Mouse (Mus musculus) forebrain, embryonic 13.5 days (tissue): ENCODE results near the gene Gm20388. TPM values are rescaled to one million over a fixed set of nuclear protein-coding genes. Genes with fewer than 3 reads are reported as not detected.
A peak's percentile ranks its signal among the peaks of the same experiment; 100 is the strongest.

Experiments
- ATAC-seq: fragments of 200-750 bp; cut with Nextera tagmentation; 2 replicates; pipeline ENCODE4 v1.8.0; 2017
- H3K27ac ChIP-seq: fragments of 300-500 bp; sonication (generic); 2 replicates; pipeline ENCODE4 v1.5.1; 2015; ENCODE audit warnings: inconsistent platforms, mild to moderate bottlenecking, moderate library complexity
- H3K27me3 ChIP-seq: fragments of 300-500 bp; sonication (generic); 2 replicates; pipeline ENCODE4 v1.6.1; 2015; ENCODE audit warnings: mild to moderate bottlenecking, inconsistent platforms
- H3K36me3 ChIP-seq: fragments of 300-500 bp; sonication (generic); 2 replicates; pipeline ENCODE4 v1.6.1; 2015; ENCODE audit warnings: mild to moderate bottlenecking, inconsistent platforms; ENCODE audit not compliant: poor library complexity, severe bottlenecking
- H3K4me1 ChIP-seq: fragments of 300-500 bp; sonication (generic); 2 replicates; pipeline ENCODE4 v1.6.1; 2015; ENCODE audit warnings: inconsistent platforms
- H3K4me2 ChIP-seq: fragments of 300-500 bp; sonication (generic); 2 replicates; pipeline ENCODE4 v1.6.1; 2015; ENCODE audit warnings: inconsistent platforms, mild to moderate bottlenecking, moderate library complexity
- H3K4me3 ChIP-seq: fragments of 300-500 bp; sonication (generic); 2 replicates; pipeline ENCODE4 v1.5.1; 2015; ENCODE audit warnings: mild to moderate bottlenecking, inconsistent platforms
- H3K9ac ChIP-seq: fragments of 300-500 bp; sonication (generic); 2 replicates; pipeline ENCODE4 v1.6.1; 2015; ENCODE audit warnings: mild to moderate bottlenecking, inconsistent platforms
- H3K9me3 ChIP-seq: fragments of 300-500 bp; sonication (generic); replicated peaks from 2 replicates; pipeline ENCODE4 v1.6.1; 2016; ENCODE audit warnings: inconsistent platforms
- WGBS: fragments of 180-500 bp; shearing (Covaris S2); methylation state at CpG from one replicate; pipeline ENCODE4 v1.1.7; 2015; 5-methylcytosine and 5-hydroxymethylcytosine counted together
- polyA plus RNA-seq: library from polyadenylated mRNA; unstranded; fragments of >200 nt; fragmentation: Nextera tagmentation; extraction: Ambion mirVana; gene quantifications from 2 replicates; pipeline ENCODE4 v1.2.1, GENCODE M21; 2015

The Gm20388 gene
- polyA plus RNA-seq, 1 experiment from 2014 or later: 5.6 TPM

DNA sequence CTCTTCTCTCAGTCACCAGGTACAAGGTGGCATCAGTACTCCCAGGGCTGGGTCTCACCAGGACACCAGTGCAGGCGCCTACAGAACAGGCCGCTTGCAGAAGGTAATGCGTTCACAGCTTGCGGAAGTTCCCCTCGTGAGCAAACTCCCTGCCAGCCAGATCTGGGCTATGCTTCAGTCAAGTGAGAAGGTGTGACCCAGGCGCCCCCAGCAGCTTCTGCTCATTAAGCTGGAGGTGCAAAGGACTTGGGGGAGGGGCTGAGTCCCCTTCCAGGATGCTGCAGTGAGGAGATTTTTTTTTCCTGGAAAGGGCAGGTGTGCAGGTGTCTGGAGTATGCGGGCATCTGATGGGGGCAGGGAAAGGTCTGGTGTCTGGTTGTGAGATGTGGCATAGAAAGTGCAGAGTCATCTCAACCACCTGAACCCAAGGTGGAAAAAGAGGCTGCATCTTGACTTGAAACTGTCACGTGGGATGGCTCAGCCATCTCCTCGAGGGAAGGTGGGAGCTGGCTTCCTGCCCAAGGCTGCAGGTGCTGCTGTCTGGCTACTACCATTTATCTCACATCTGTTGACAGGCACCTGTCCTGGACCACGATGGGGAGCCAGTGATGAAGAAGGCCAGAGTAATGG lies 2861.9 kb downstream of the Gm20388 start:
- Histone ChIP-seq H3K36me3 (no peaks in the 10 kb centered on the region), H3K27me3 (peaks cover 14% of the 10 kb centered on the region), H3K4me1 (peaks cover 38% of the 10 kb centered on the region), H3K4me2 (no peak overlapping the region), H3K27ac (no peak overlapping the region), H3K9ac (no peak overlapping the region), H3K4me3 (no peak overlapping the region), H3K9me3 (no peaks in the 10 kb centered on the region)
- WGBS: 32% methylated on average over 10 of the region's 10 CpGs
- no peak for ATAC-seq

DNA sequence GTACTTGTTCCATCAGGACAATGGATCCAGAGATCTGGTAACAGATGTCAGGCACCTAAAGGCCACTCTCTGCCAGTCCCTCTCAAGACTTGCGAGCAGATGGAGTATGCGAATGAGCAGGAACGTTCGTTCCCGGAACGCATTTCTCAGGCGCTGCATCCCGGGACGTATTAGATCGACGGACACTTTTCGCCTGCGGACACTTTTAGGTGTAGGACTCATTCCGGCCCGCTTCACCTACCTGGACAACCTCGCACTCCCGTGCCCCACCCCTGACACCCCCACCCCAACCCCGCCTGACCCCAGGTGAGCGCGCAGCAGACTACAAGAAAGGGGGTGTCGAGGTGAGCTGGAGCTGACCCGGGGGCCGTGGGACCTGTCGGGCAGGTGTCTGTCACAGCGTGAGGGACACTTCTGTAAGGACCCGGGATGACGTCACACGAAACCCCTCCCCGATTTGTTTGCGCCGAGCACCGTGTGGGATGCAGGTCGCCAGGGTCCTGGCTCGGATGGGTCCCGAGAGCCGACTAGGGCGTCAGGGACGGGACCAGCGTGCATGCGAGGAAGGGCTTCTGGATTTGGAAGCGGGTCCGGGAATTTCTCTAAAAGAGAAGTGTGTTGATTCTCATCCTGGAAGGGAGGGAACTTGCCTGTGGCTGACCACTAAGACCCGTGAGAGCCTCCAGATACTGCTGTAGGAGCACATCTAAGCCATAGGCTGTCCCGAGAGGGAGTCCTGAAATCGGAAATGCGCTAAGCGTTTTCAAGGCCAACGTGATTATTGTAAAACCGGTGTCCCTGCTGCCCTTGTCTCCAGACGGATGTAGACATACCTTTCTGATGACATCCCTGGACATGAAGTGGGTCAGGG lies 2864.9 kb downstream of the Gm20388 start, which contains the start of gene Acsf3:
TSS of gene Acsf3 (plus strand) at position 202 of the 871 bp plus-strand sequence.
- H3K27me3 ChIP-seq: peaks cover 14% of the 10 kb centered on the region
- H3K9ac ChIP-seq: peak within 1 kb of the TSS; percentile 86
- 1% methylated on average over 50 of the region's 50 CpGs for WGBS
- H3K4me2 ChIP-seq: peak within 1 kb of the TSS; percentile 85
- H3K27ac ChIP-seq: peak within 1 kb of the TSS; percentile 19; the same call in 1 of the 2 replicates
- peaks cover 23% of the 10 kb centered on the region for H3K4me1 ChIP-seq
- peak; percentile 82 for ATAC-seq
- no peaks in the 10 kb centered on the region for H3K9me3 ChIP-seq
- peaks cover 7% of the 10 kb centered on the region for H3K36me3 ChIP-seq
- peak within 1 kb of the TSS; percentile 73 for H3K4me3 ChIP-seq

DNA sequence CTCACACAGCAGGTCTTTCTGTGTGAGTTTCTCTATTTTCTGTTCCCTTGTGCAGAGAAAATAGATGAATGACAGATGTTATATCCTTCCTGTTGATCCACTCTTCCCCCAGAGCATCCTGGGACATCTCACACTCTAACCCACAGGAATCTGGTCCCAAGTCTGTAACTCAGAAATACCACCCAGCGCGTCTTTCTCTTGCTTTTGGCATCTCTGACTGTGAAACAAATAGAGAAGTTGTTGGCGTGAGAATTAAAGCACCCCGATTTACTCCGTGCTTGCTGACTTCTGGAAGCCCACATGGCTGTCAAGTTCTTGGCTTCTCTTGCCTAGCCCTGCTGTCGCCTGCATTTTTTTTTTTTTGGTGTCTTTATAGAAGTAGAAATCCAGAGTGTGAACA lies 2867.1 kb downstream of the Gm20388 start:
- WGBS: 90% methylated on average over 6 of the region's 6 CpGs
- no peak for ATAC-seq

DNA sequence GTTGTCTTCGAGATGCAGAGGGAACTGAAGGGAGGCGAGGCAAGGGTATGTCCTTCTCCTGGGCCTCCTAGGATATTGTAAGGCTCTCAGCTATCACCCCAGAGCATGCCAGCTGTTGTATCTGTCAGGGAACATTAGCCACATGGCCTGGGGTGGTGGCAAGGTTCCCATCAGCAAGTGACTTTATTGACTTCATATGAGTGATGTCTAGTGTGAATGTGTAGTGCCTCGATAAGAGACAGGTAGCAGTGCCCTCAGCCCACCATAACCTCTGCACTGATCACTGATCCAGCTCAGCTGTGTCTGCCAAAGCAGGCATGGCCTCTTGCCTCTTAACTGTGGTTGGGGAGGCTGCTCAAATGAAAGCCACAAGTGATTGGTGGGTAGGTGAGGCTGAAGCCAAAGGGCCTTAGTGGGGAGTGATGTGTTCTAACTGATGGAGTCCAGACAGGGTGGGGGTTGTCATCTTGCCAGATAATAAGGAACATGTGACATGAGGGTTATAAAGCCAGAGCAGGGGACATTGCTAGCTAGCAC lies 2868.1 kb downstream of the Gm20388 start:
- no peak overlapping the region for H3K27ac ChIP-seq
- H3K9me3 ChIP-seq: no peaks in the 10 kb centered on the region
- no peak overlapping the region for H3K4me3 ChIP-seq
- H3K9ac ChIP-seq: 0 out of 2 replicates have a peak overlapping the region, but pooled peaks have one; percentile 5
- no peak for ATAC-seq
- peaks cover 36% of the 10 kb centered on the region for H3K36me3 ChIP-seq
- H3K4me1 ChIP-seq: peaks cover 14% of the 10 kb centered on the region
- 94% methylated on average over 3 of the region's 3 CpGs for WGBS
- peaks cover 9% of the 10 kb centered on the region for H3K27me3 ChIP-seq
- H3K4me2 ChIP-seq: no peak overlapping the region

More for the DNA sequence above, 2867.1 kb downstream of the Gm20388 start:
- Histone ChIP-seq H3K4me2 (no peak overlapping the region), H3K36me3 (peaks cover 29% of the 10 kb centered on the region), H3K9me3 (no peaks in the 10 kb centered on the region), H3K9ac (no peak overlapping the region), H3K27ac (no peak overlapping the region), H3K27me3 (peaks cover 9% of the 10 kb centered on the region), H3K4me1 (peaks cover 16% of the 10 kb centered on the region), H3K4me3 (no peak overlapping the region)

DNA sequence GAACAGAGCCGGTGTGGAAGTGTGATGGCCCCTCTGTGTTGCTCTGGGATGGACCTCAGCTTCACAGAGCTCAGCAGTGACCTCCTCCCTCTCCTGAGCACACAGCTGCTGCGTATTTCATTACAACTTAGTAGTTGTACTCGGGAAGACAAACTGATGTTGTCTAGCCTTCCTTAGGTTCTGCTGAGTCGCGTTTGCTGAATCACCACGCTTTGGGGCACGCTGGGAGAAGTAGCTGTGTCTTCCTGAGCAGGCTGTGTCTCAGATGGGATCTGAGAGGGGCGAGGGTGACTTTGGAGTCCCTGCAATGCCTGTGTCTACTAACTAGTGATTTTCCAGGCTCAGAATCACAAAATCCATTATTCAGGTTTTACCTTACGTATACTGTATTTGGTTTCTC lies 2868.6 kb downstream of the Gm20388 start:
- peaks cover 14% of the 10 kb centered on the region for H3K4me1 ChIP-seq
- H3K9me3 ChIP-seq: no peaks in the 10 kb centered on the region
- H3K4me3 ChIP-seq: no peak overlapping the region
- ATAC-seq: no peak
- 0 out of 2 replicates have a peak overlapping the region, but pooled peaks have one; percentile 5 for H3K9ac ChIP-seq
- H3K4me2 ChIP-seq: no peak overlapping the region
- H3K27me3 ChIP-seq: peaks cover 6% of the 10 kb centered on the region
- H3K27ac ChIP-seq: no peak overlapping the region
- H3K36me3 ChIP-seq: peaks cover 41% of the 10 kb centered on the region
- 80% methylated on average over 9 of the region's 9 CpGs for WGBS

DNA sequence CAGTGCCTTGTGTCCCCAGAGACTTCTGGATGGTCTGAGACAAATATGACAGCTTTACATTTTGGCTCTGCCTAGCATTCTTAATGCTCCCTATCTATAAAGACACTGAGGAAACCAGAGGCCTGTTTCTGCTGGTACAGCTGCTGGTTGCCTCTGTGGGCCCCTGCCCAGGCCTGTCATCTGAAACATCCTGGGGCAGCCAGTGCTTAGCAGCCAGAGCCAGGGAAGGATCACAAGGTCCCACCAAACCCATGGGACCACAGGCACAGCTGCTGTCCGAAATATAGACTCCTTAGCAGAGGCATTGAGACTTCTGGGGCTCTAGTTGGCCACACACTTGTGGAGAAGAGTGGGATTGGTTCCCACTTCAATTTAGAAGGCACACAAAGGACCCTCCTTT lies 2874.1 kb downstream of the Gm20388 start:
- no peak overlapping the region for H3K4me3 ChIP-seq
- H3K4me1 ChIP-seq: no peaks in the 10 kb centered on the region
- peaks cover 82% of the 10 kb centered on the region for H3K36me3 ChIP-seq
- WGBS: 82% methylated on average over 1 of the region's 1 CpGs
- H3K9ac ChIP-seq: no peak overlapping the region
- ATAC-seq: no peak
- H3K27ac ChIP-seq: no peak overlapping the region
- no peak overlapping the region for H3K4me2 ChIP-seq
- H3K9me3 ChIP-seq: no peaks in the 10 kb centered on the region
- H3K27me3 ChIP-seq: no peaks in the 10 kb centered on the region

DNA sequence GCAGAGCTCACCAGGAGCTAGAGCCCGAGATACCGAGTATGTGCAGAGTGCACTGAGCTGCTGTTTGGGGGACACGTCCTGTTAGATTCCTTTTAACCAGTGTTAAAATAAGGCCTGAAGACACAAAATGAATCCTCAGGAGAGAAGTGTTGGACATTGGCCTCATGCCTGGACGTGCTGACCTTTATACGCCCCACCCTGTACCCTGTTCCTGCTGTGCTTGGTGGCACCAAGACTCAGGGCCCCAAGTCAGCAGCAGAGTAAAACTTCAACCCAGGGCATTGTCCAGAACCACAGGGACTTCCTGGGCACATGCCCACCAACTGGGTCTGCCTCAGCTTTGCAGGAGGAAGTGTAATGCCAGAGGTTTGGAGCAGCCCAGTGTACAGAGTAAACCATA lies 2879.2 kb downstream of the Gm20388 start:
- Histone ChIP-seq H3K4me1 (peaks cover 17% of the 10 kb centered on the region), H3K27me3 (no peaks in the 10 kb centered on the region), H3K9me3 (no peaks in the 10 kb centered on the region), H3K9ac (no peak overlapping the region), H3K27ac (no peak overlapping the region), H3K4me2 (no peak overlapping the region), H3K4me3 (no peak overlapping the region), H3K36me3 (peaks cover 49% of the 10 kb centered on the region)
- no peak for ATAC-seq
- WGBS: 89% methylated on average over 5 of the region's 5 CpGs

DNA sequence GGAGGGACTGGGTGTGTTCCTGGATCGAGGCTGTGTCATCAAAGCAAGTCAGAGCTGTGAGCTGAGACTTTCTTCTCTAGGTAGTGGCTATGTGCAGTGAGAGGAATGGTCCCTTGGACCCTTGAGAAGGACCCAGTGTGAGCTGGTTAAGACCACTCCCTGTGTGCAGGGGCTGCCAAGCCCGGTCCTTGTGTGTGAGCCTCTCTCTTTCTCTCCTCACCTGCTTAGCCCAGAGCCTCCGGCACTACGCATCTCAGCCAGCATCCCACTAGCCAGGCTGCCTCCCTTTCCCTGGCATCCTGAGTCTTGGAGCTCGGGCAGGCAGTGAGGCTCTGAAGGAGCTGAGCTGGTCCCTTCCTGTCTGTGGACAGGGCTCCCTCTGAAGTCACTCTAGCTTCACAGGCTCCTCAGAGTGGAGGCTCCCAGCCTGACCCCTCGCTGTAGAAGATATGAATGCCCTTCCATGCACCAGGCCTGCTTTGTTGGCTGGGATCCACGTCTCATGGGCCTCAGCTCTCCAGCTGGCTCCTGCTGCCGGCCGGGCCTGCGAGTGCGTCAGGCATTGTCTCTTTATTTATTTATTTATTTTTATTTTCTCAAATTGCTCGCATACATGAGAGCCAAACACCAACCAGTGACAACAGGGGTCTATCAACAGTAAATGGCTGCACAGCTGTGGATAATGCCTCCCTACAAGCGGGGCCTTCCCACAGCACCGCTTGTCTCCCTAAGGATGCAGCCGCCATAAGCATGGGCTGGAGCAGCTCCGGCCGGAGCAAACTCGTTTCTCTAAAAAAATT lies 2882.9 kb downstream of the Gm20388 start:
- Histone ChIP-seq H3K27me3 (no peaks in the 10 kb centered on the region), H3K4me2 (no peak overlapping the region), H3K36me3 (peaks cover 19% of the 10 kb centered on the region; the same call in 1 of the 2 replicates), H3K4me3 (no peak overlapping the region), H3K4me1 (peaks cover 17% of the 10 kb centered on the region), H3K9me3 (no peaks in the 10 kb centered on the region), H3K27ac (peak overlapping the region; percentile 88), H3K9ac (peak overlapping the region; percentile 38; the same call in 1 of the 2 replicates)
- ATAC-seq: peak; percentile 83
- WGBS: 56% methylated on average over 18 of the region's 18 CpGs

DNA sequence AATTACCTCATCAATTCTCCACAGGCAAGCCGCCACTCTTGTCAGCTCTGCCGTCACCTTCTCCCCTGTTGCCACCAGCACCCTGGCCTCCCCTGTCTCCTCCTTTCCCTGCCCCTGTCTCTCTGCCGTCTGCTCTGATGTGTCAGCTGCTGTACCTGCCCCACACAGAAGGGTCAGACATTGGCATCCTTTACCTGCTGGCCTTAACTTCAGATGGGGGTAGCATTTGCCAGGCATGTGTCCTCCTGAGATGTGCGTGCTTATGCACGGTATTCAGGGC lies 2883.5 kb downstream of the Gm20388 start:
- Histone ChIP-seq H3K9ac (no peak overlapping the region), H3K36me3 (peaks cover 14% of the 10 kb centered on the region; the same call in 1 of the 2 replicates), H3K9me3 (no peaks in the 10 kb centered on the region), H3K4me2 (no peak overlapping the region), H3K4me1 (peaks cover 17% of the 10 kb centered on the region), H3K27me3 (no peaks in the 10 kb centered on the region), H3K27ac (peak overlapping the region; percentile 88), H3K4me3 (no peak overlapping the region)
- ATAC-seq: peak; percentile 26; the same call in 1 of the 2 replicates
- 65% methylated on average over 5 of the region's 5 CpGs for WGBS

DNA sequence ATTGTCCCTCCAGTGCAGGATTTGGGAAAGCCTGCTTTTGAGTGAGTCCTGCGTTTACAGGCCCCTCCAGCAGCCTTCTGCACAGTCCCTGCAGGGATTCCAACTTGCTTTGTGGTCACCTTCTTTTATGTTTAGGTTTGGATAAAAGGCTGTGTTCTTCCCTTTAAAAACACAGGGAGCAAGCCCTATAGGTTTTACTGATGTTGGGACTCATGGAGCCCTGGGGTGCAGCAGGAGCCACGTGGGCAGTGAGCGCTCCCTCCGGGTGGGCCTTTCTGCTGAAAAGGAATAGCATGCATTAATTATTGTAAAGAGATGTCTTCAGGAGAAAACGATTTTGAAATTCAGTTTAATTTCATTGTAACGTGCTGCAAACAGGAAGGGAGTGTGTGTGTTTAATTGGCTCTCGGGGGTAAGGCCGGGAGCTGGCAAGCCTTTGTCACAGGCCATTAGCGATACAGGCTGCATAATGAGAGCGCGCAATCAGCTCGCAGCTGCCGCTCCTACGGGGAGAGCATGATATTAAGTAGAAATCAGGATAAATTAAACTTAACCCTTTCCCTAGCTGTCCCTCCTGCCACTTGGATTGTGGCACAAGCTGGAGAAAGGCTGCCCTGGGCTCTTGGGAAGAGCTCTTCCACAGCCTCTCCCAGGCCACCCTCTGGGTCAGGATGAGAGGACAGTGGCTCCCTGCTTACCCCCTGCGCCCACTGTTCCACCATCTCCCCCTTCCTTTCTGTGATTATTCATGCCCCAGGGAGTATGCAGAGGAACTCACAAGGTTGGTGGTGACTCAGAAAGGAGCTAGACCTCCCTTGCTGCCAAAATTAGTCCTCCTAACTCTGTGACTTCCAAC lies 2893.5 kb downstream of the Gm20388 start:
- H3K4me2 ChIP-seq: peak overlapping the region; percentile 47
- H3K9ac ChIP-seq: peak overlapping the region; percentile 24
- no peaks in the 10 kb centered on the region for H3K36me3 ChIP-seq
- H3K9me3 ChIP-seq: no peaks in the 10 kb centered on the region
- no peak overlapping the region; the same call in 1 of the 2 replicates for H3K4me3 ChIP-seq
- ATAC-seq: peak; percentile 93
- peak overlapping the region; percentile 97 for H3K27ac ChIP-seq
- H3K4me1 ChIP-seq: peaks cover 61% of the 10 kb centered on the region
- peaks cover 50% of the 10 kb centered on the region for H3K27me3 ChIP-seq
- WGBS: 1% methylated on average over 15 of the region's 15 CpGs

DNA sequence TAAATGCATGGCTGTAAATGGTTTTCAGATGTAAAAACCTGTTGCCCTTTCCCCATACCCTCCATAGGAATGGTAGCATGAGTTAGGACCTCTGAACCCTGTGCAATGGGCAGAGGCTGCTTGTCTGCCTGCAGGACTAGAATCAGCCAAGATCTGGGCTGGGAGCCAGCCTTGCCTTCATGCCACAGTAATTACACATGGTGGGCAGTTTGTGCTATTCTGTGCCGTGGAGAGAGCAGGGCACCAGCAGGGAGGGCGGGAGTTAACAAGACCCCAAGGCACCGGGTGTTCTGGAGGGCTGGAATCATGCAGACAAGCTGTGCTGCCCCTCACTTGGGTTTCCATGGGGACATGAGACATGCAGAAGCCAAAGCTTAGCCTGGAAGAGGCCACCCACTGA lies 2894.7 kb downstream of the Gm20388 start:
- Histone ChIP-seq H3K4me2 (peak overlapping the region; percentile 47), H3K27ac (peak overlapping the region; percentile 97), H3K36me3 (no peaks in the 10 kb centered on the region), H3K9ac (no peak overlapping the region), H3K27me3 (peaks cover 48% of the 10 kb centered on the region), H3K4me1 (peaks cover 63% of the 10 kb centered on the region), H3K4me3 (no peak overlapping the region), H3K9me3 (no peaks in the 10 kb centered on the region)
- ATAC-seq: peak; percentile 50
- WGBS: 3% methylated on average over 3 of the region's 3 CpGs
